Mouse (Mus musculus) liver, postnatal 0 days (tissue): ENCODE measurements at regions not wholly inside any gene's neighbourhood (a gene's known extent, or its start where the extent isn't known, plus 50 kb on each side); places are given as distances from the start of the nearest gene placed in this dataset.

ENCODE experiments used
- ATAC-seq: fragments of 200-750 bp; cut with Nextera tagmentation; 2 replicates; pipeline ENCODE4 v1.8.0; 2017; ENCODE audit warnings: mild to moderate bottlenecking, moderate library complexity
- DNase-seq: peaks from one replicate; pipeline ENCODE4 v3.0.0-alpha.2; 2016
- H3K27ac ChIP-seq: fragments of 300-500 bp; sonication (generic); 2 replicates; pipeline ENCODE4 v1.5.1; 2014; ENCODE audit warnings: antibody characterized with exemption, moderate library complexity, mild to moderate bottlenecking, low read depth
- H3K27me3 ChIP-seq: fragments of 300-500 bp; sonication (generic); 2 replicates; pipeline ENCODE4 v1.6.1; 2014; ENCODE audit warnings: low read length, control low read depth, mixed read lengths; ENCODE audit not compliant: insufficient read depth
- H3K36me3 ChIP-seq: fragments of 300-500 bp; sonication (generic); replicated peaks from 2 replicates; pipeline ENCODE4 v1.6.1; 2014; ENCODE audit warnings: mild to moderate bottlenecking, control low read depth, low read length, moderate library complexity, mixed read lengths; ENCODE audit not compliant: insufficient read depth
- H3K4me1 ChIP-seq: fragments of 300-500 bp; sonication (generic); 2 replicates; pipeline ENCODE4 v1.6.1; 2014; ENCODE audit warnings: antibody characterized with exemption, mild to moderate bottlenecking, control low read depth; ENCODE audit not compliant: insufficient read depth
- H3K4me2 ChIP-seq: fragments of 300-500 bp; sonication (generic); 2 replicates; pipeline ENCODE4 v1.6.1; 2014; ENCODE audit warnings: low read depth, mild to moderate bottlenecking, low read length, moderate library complexity, mixed read lengths
- H3K4me3 ChIP-seq: fragments of 300-500 bp; sonication (generic); 2 replicates; pipeline ENCODE4 v1.5.1; 2014; ENCODE audit warnings: low read depth, low read length
- H3K9ac ChIP-seq: fragments of 300-500 bp; sonication (generic); replicated peaks from 2 replicates; pipeline ENCODE4 v1.6.1; 2014; ENCODE audit warnings: mild to moderate bottlenecking, moderate library complexity
- H3K9me3 ChIP-seq: fragments of 300-500 bp; sonication (generic); 2 replicates; pipeline ENCODE4 v1.6.1; 2016; ENCODE audit warnings: mild to moderate bottlenecking, control low read depth, low read length, mixed read lengths
- CTCF ChIP-seq: sonication (generic); IDR thresholded peaks from 2 replicates; pipeline ENCODE4 v1.5.1; 2016; ENCODE audit warnings: antibody characterized with exemption, low read depth
- EP300 ChIP-seq: IDR thresholded peaks from 2 replicates; pipeline ENCODE4 v1.6.1; 2016; ENCODE audit warnings: antibody characterized with exemption, low read depth, mild to moderate bottlenecking
- WGBS: fragments of 180-500 bp; shearing (Covaris S2); extraction: QIAGEN DNeasy Blood & Tissue Kit; methylation state at CpG from one replicate; pipeline ENCODE4 v1.1.7; 2014; ENCODE audit not compliant: insufficient replicate concordance; 5-methylcytosine and 5-hydroxymethylcytosine counted together

DNA sequence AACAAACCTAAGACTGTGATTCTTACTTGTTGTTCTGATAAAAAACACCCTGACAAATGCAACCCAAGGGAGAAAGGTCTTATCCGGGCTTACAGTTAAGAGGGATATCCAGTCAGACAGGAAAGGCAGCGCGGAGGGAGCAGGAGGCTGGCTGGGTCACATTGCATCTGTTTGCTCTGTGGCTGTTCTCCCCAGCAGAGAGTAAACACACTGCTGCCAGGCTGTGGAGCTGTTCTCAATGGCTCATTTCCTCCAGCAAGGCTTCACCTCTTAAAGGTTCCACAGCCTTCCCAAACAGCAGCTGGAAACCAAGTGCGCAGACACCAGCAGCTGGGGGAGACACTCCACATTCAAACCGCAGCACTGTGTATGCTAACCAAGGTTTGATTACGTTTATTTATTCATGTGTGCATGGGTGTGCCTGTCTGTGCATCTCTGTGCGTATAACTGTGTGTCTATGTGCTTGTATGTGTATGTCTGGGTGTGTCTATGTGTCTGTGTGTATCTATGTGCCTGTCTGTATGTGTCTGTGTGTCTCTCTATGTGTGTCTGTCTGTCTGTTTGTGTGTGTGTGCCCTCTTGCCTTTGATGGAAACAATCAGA, 179.2 kb upstream of the Ipo5 start:
- ATAC-seq = no peak
- TF ChIP-seq CTCF = no peak
- no peak for TF ChIP-seq EP300
- Histone ChIP-seq H3K4me2 (no peak overlapping the region), H3K36me3 (no peaks in the 10 kb centered on the region), H3K27me3 (no peaks in the 10 kb centered on the region), H3K4me3 (no peak overlapping the region), H3K4me1 (no peaks in the 10 kb centered on the region), H3K9me3 (no peaks in the 10 kb centered on the region), H3K9ac (no peak overlapping the region), H3K27ac (no peak overlapping the region)
- no peak for DNase-seq
- 61% methylated on average over 7 of the region's 7 CpGs for WGBS

DNA sequence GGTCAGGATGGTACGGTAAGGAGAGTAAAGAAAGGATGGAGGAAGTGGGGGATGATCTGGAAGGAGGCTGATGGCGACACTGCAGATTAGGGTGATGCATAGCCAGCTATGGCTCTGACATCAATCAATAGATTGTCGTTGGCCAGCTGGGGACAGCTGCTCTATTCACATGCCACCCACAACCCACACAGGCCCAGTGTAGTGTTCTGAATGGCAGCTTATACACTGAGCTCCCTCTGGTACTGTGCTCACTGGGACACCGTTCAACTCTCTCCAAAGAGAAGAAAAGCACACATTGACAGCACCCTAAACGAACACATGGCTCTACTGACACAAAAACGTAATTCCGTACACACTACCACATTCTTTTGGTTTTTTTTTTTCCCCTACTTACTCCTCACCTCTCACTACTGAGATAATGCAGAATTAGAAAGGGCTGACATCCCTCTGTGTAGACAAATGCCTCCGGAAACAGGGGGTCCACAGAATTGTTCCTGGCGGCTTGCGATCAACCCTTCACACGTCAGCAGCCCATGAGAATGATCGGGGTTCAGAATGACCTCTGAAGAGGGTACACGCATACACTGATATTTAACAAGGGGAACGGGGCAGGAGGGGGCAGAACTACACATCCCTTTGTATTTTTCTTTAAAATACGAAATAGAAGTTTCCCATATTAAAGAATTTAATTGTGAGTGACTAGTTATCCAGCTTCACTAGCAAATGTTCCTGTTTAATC, 178.5 kb upstream of the Ipo5 start:
- no peak overlapping the region for H3K27ac ChIP-seq
- no peak overlapping the region for H3K9ac ChIP-seq
- no peaks in the 10 kb centered on the region for H3K4me1 ChIP-seq
- no peaks in the 10 kb centered on the region for H3K27me3 ChIP-seq
- no peaks in the 10 kb centered on the region for H3K36me3 ChIP-seq
- H3K9me3 ChIP-seq = no peaks in the 10 kb centered on the region
- ATAC-seq = no peak
- 74% methylated on average over 15 of the region's 15 CpGs for WGBS
- DNase-seq = no peak
- no peak overlapping the region for H3K4me2 ChIP-seq
- TF ChIP-seq CTCF (no peak), EP300 (no peak)
- H3K4me3 ChIP-seq = no peak overlapping the region

- ATAC-seq = no peak
- no peak overlapping the region for H3K4me2 ChIP-seq
- no peak overlapping the region for H3K9ac ChIP-seq
- DNase-seq = no peak
- H3K36me3 ChIP-seq = no peaks in the 10 kb centered on the region
- H3K9me3 ChIP-seq = no peaks in the 10 kb centered on the region
- H3K27ac ChIP-seq = no peak overlapping the region
- H3K4me1 ChIP-seq = no peaks in the 10 kb centered on the region
- 29% methylated on average over 5 of the region's 5 CpGs for WGBS
- no peaks in the 10 kb centered on the region for H3K27me3 ChIP-seq
- H3K4me3 ChIP-seq = no peak overlapping the region
- TF ChIP-seq CTCF (no peak), EP300 (no peak)
These were observed 169.5 kb upstream of the Ipo5 start for GRCm38 (mm10) chr14:120741492-120742054.

- no peak overlapping the region for H3K4me2 ChIP-seq
- WGBS = 50% methylated on average over 1 of the region's 1 CpGs
- TF ChIP-seq CTCF = no peak
- no peak for TF ChIP-seq EP300
- H3K27ac ChIP-seq = no peak overlapping the region
- H3K9me3 ChIP-seq = no peaks in the 10 kb centered on the region
- no peaks in the 10 kb centered on the region for H3K27me3 ChIP-seq
- ATAC-seq (no peak), DNase-seq (no peak)
- H3K4me1 ChIP-seq = no peaks in the 10 kb centered on the region
- no peak overlapping the region for H3K4me3 ChIP-seq
- no peak overlapping the region for H3K9ac ChIP-seq
- H3K36me3 ChIP-seq = no peaks in the 10 kb centered on the region
These were observed 157.0 kb upstream of the Ipo5 start for GRCm38 (mm10) chr14:120754011-120754410.

GRCm38 (mm10) chr14:120755389-120755788, 155.6 kb upstream of the Ipo5 start:
- WGBS = 71% methylated on average over 10 of the region's 10 CpGs
- ATAC-seq (no peak), DNase-seq (no peak)
- Histone ChIP-seq H3K27me3 (no peaks in the 10 kb centered on the region), H3K9ac (no peak overlapping the region), H3K4me3 (no peak overlapping the region), H3K9me3 (no peaks in the 10 kb centered on the region), H3K27ac (no peak overlapping the region), H3K4me1 (no peaks in the 10 kb centered on the region), H3K36me3 (no peaks in the 10 kb centered on the region), H3K4me2 (no peak overlapping the region)
- TF ChIP-seq CTCF = no peak
- no peak for TF ChIP-seq EP300

DNA sequence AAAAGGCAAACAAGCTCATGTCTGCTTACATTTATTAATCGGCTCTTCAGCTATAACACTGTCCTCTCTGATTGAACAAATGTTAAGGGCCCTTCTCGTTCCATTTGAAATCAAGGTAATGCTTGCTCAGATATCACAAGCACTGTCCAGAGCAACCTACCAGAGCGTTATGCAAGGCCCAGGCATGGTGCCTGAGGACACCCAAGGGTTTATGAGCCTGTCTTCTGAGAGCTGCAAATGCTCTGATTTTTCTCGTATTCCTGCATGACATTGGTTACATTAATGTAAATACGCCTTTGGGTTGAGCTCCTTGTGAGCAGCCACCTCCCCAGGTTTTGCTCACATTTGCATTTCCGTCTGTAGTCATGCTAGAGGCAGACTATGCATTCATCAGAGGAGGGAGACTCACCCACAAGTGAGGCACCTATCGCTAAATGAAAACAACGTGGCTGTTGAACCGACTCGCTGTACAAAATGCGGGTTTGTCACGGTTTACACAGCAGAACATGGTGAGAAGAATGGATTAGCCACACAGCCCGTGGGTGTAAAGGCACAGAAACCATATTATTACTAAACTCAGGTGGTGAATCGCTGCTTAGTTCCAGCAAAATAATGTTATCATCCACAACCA, 152.7 kb upstream of the Ipo5 start:
- Histone ChIP-seq H3K4me2 (no peak overlapping the region), H3K4me1 (no peaks in the 10 kb centered on the region), H3K9ac (no peak overlapping the region), H3K27me3 (no peaks in the 10 kb centered on the region), H3K27ac (no peak overlapping the region), H3K9me3 (no peaks in the 10 kb centered on the region), H3K36me3 (no peaks in the 10 kb centered on the region), H3K4me3 (no peak overlapping the region)
- ATAC-seq (no peak), DNase-seq (no peak)
- TF ChIP-seq CTCF (no peak), EP300 (no peak)
- 80% methylated on average over 14 of the region's 14 CpGs for WGBS
